Mouse (Mus musculus): ENCODE measurements around the gene Samd4b.

DNA sequence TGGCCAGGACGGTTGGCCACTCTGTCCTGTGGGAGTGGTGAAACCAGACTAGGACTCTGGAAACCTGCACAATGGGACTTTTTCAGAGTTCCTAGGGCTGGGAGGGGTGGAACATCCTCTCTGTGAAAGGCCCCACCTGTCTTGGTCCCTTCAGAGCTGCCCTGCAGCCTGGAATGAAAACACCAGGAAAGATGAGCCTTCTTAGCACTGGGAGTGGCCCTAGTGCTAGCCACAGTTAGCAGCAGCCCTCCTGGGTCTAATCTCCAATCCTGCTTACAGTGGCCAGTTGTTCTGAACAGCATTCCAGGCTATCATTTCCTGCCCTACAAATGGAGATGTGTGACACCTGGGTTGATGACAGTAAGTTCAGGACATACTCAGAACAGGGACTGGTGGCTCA lies 6.1 kb downstream of the Samd4b start:
- TF ChIP-seq GATA1 (IDR thresholded peaks at IDR 0.05; ENCODE audit: borderline replicate concordance, low read length) = no peak
- TF ChIP-seq TAL1 (conservative IDR thresholded peaks at IDR 0.05; ENCODE audit: low read depth, low read length) = no peak
- no peak for TF ChIP-seq CTCF (IDR thresholded peaks at IDR 0.05; ENCODE audit: low read depth, low read length)
- no peak for TF ChIP-seq POLR2AphosphoS5 (IDR thresholded peaks at IDR 0.05; ENCODE audit: insufficient replicate concordance, low read depth, low read length)
